Mouse (Mus musculus) intestine, embryonic 16.5 days (tissue): ENCODE measurements around the gene Slit2. TPM values are rescaled to one million over a fixed set of nuclear protein-coding genes. Genes with fewer than 3 reads are reported as not detected.

Experiments used
- ATAC-seq: fragments of 200-750 bp; cut with Nextera tagmentation; 2 replicates; pipeline ENCODE4 v1.8.0; 2017; ENCODE audit warnings: moderate TSS enrichment, moderate library complexity
- H3K27ac ChIP-seq: fragments of 300-500 bp; sonication (generic); 2 replicates; pipeline ENCODE4 v1.5.1; 2014; ENCODE audit warnings: mild to moderate bottlenecking, low read length
- H3K27me3 ChIP-seq: fragments of 300-500 bp; sonication (generic); replicated peaks from 2 replicates; pipeline ENCODE4 v1.6.1; 2014; ENCODE audit warnings: low read length, control low read depth, mixed read lengths; ENCODE audit not compliant: control insufficient read depth, insufficient read depth
- H3K36me3 ChIP-seq: fragments of 300-500 bp; sonication (generic); 2 replicates; pipeline ENCODE4 v1.6.1; 2014; ENCODE audit warnings: low read length, control low read depth; ENCODE audit not compliant: control insufficient read depth, insufficient read depth
- H3K4me1 ChIP-seq: fragments of 300-500 bp; sonication (generic); 2 replicates; pipeline ENCODE4 v1.6.1; 2014; ENCODE audit warnings: low read length, control low read depth, mixed read lengths; ENCODE audit not compliant: control insufficient read depth, insufficient read depth
- H3K4me2 ChIP-seq: fragments of 300-500 bp; sonication (generic); 2 replicates; pipeline ENCODE4 v1.6.1; 2014; ENCODE audit warnings: low read depth, low read length, control low read depth
- H3K4me3 ChIP-seq: fragments of 300-500 bp; sonication (generic); 2 replicates; pipeline ENCODE4 v1.5.1; 2014; ENCODE audit warnings: mild to moderate bottlenecking, low read length
- H3K9ac ChIP-seq: fragments of 300-500 bp; sonication (generic); 2 replicates; pipeline ENCODE4 v1.6.1; 2014; ENCODE audit warnings: low read depth, low read length
- H3K9me3 ChIP-seq: fragments of 300-500 bp; sonication (generic); 2 replicates; pipeline ENCODE4 v1.6.1; 2016; ENCODE audit warnings: low read length, control low read depth; ENCODE audit not compliant: control insufficient read depth
- WGBS: fragments of 180-500 bp; shearing (Covaris S2); extraction: QIAGEN DNeasy Blood & Tissue Kit; methylation state at CpG from one replicate; pipeline ENCODE4 v1.1.7; 2014; 5-methylcytosine and 5-hydroxymethylcytosine counted together
- polyA plus RNA-seq: library from polyadenylated mRNA; unstranded; fragments of >200 nt; fragmentation: Nextera tagmentation; extraction: Ambion mirVana; gene quantifications from 2 replicates; pipeline ENCODE4 v1.2.1, GENCODE M21; 2015

Slit2 gene
- polyA plus RNA-seq, 1 experiment from 2014 or later = 11.6 TPM

- Histone ChIP-seq H3K4me2 (no peak overlapping the region), H3K27me3 (no peaks in the 10 kb centered on the region), H3K9ac (no peak overlapping the region), H3K36me3 (no peaks in the 10 kb centered on the region), H3K4me3 (no peak overlapping the region), H3K27ac (no peak overlapping the region), H3K4me1 (no peaks in the 10 kb centered on the region), H3K9me3 (no peaks in the 10 kb centered on the region)
- 36% methylated on average over 5 of the region's 5 CpGs for WGBS
- no peak for ATAC-seq
Measured at GRCm38 (mm10) chr5:48038033-48038432, 55.1 kb downstream of the Slit2 start.

GRCm38 (mm10) chr5:48048986-48049751 lies 66.2 kb downstream of the Slit2 start:
- H3K4me1 ChIP-seq = no peaks in the 10 kb centered on the region
- 49% methylated on average over 8 of the region's 8 CpGs for WGBS
- ATAC-seq = no peak

GRCm38 (mm10) chr5:48050637-48051314 lies 67.8 kb downstream of the Slit2 start:
- H3K9me3 ChIP-seq = no peaks in the 10 kb centered on the region
- 85% methylated on average over 5 of the region's 5 CpGs for WGBS

More at GRCm38 (mm10) chr5:48048986-48049751, 66.2 kb downstream of the Slit2 start:
- H3K27ac ChIP-seq = no peak overlapping the region
- no peaks in the 10 kb centered on the region for H3K27me3 ChIP-seq
- no peak overlapping the region for H3K9ac ChIP-seq
- no peak overlapping the region for H3K4me3 ChIP-seq
- H3K4me2 ChIP-seq = no peak overlapping the region
- no peaks in the 10 kb centered on the region for H3K36me3 ChIP-seq
- H3K9me3 ChIP-seq = no peaks in the 10 kb centered on the region

GRCm38 (mm10) chr5:48058612-48059011 lies 75.7 kb downstream of the Slit2 start:
- Histone ChIP-seq H3K9ac (no peak overlapping the region), H3K9me3 (no peaks in the 10 kb centered on the region), H3K4me2 (no peak overlapping the region), H3K4me1 (no peaks in the 10 kb centered on the region), H3K27me3 (no peaks in the 10 kb centered on the region), H3K27ac (no peak overlapping the region), H3K4me3 (no peak overlapping the region), H3K36me3 (no peaks in the 10 kb centered on the region)
- ATAC-seq = no peak
- 72% methylated on average over 10 of the region's 10 CpGs for WGBS

More at GRCm38 (mm10) chr5:48050637-48051314, 67.8 kb downstream of the Slit2 start:
- H3K4me1 ChIP-seq = no peaks in the 10 kb centered on the region
- ATAC-seq = no peak
- H3K4me2 ChIP-seq = no peak overlapping the region
- H3K36me3 ChIP-seq = no peaks in the 10 kb centered on the region
- no peak overlapping the region for H3K4me3 ChIP-seq
- no peaks in the 10 kb centered on the region for H3K27me3 ChIP-seq
- H3K27ac ChIP-seq = no peak overlapping the region
- H3K9ac ChIP-seq = no peak overlapping the region

- ATAC-seq = no peak
- 60% methylated on average over 2 of the region's 2 CpGs for WGBS
Measured at GRCm38 (mm10) chr5:48060715-48061114, 77.8 kb downstream of the Slit2 start.

GRCm38 (mm10) chr5:48078730-48079129 lies 95.8 kb downstream of the Slit2 start:
- H3K4me2 ChIP-seq = no peak overlapping the region
- no peak overlapping the region for H3K27ac ChIP-seq
- no peaks in the 10 kb centered on the region for H3K36me3 ChIP-seq
- H3K9me3 ChIP-seq = no peaks in the 10 kb centered on the region
- H3K27me3 ChIP-seq = no peaks in the 10 kb centered on the region
- H3K4me3 ChIP-seq = no peak overlapping the region
- 52% methylated on average over 1 of the region's 1 CpGs for WGBS
- no peak overlapping the region for H3K9ac ChIP-seq
- H3K4me1 ChIP-seq = no peaks in the 10 kb centered on the region
- no peak for ATAC-seq

More at GRCm38 (mm10) chr5:48060715-48061114, 77.8 kb downstream of the Slit2 start:
- H3K9ac ChIP-seq = no peak overlapping the region
- H3K36me3 ChIP-seq = no peaks in the 10 kb centered on the region
- H3K4me2 ChIP-seq = no peak overlapping the region
- no peak overlapping the region for H3K4me3 ChIP-seq
- no peaks in the 10 kb centered on the region for H3K4me1 ChIP-seq
- no peak overlapping the region for H3K27ac ChIP-seq
- H3K27me3 ChIP-seq = no peaks in the 10 kb centered on the region
- no peaks in the 10 kb centered on the region for H3K9me3 ChIP-seq

GRCm38 (mm10) chr5:48081223-48081881 lies 98.4 kb downstream of the Slit2 start:
- Histone ChIP-seq H3K4me3 (no peak overlapping the region), H3K27ac (no peak overlapping the region), H3K36me3 (no peaks in the 10 kb centered on the region), H3K4me2 (no peak overlapping the region), H3K27me3 (no peaks in the 10 kb centered on the region), H3K9me3 (no peaks in the 10 kb centered on the region), H3K9ac (no peak overlapping the region), H3K4me1 (no peaks in the 10 kb centered on the region)
- ATAC-seq = no peak
- 70% methylated on average over 8 of the region's 8 CpGs for WGBS

- H3K4me2 ChIP-seq = no peak overlapping the region
- no peak overlapping the region for H3K27ac ChIP-seq
- no peaks in the 10 kb centered on the region for H3K4me1 ChIP-seq
- ATAC-seq = no peak
- no peaks in the 10 kb centered on the region for H3K27me3 ChIP-seq
- no peaks in the 10 kb centered on the region for H3K36me3 ChIP-seq
- no peak overlapping the region for H3K9ac ChIP-seq
- no peak overlapping the region for H3K4me3 ChIP-seq
- 26% methylated on average over 1 of the region's 1 CpGs for WGBS
- no peaks in the 10 kb centered on the region for H3K9me3 ChIP-seq
Measured at GRCm38 (mm10) chr5:48113400-48113799, 130.5 kb downstream of the Slit2 start.

GRCm38 (mm10) chr5:48114969-48115537 lies 132.1 kb downstream of the Slit2 start:
- Histone ChIP-seq H3K4me3 (no peak overlapping the region), H3K27me3 (no peaks in the 10 kb centered on the region), H3K4me1 (no peaks in the 10 kb centered on the region), H3K9ac (no peak overlapping the region), H3K27ac (no peak overlapping the region), H3K36me3 (no peaks in the 10 kb centered on the region), H3K9me3 (no peaks in the 10 kb centered on the region), H3K4me2 (no peak overlapping the region)
- 39% methylated on average over 4 of the region's 4 CpGs for WGBS
- ATAC-seq = no peak
